Mouse (Mus musculus) G1E-ER4 (cell line): Measurements from ENCODE around the gene Sco2. TPM values are rescaled to one million over a fixed set of nuclear protein-coding genes. Genes with fewer than 3 reads are reported as not detected.

Source experiments
- GATA1 ChIP-seq: IDR thresholded peaks from one replicate; pipeline ENCODE4 v1.8.0; 2012; ENCODE audit warnings: low read length, inconsistent platforms
- polyA plus RNA-seq: library from polyadenylated mRNA; stranded (reverse); fragments of >175 nt; gene quantifications from 2 replicates; pipeline ENCODE4 v1.2.3, GENCODE M21; 2012

Sco2 gene
- 83.8 and 92.0 TPM in 2 replicates for polyA plus RNA-seq

DNA sequence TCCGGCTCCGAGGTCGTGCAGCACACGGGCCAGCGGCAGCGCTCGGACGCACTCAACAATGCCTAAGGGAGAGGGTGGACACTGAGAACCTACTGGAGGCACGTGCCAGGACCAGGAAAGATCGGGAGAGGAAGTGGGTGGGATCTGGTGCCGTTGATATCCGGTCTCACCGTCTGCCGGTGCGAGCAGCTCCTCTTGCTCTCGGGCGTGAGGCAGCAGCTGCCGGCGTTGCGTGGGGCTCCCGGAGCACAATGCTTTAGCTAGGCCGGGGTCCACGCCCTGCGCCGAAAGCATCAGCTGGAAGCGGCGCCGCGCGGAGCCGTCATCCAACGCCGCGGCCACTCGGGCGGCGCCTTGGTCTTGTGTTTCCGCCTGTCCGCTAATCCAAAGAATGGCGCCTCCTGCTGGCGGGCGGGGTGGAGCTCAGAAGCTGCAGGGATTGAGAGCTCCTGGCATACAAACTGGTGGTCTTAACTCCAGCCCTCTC lies at the start of gene Sco2:
Gene Sco2 (minus strand): TSS at position 85 of the 487 bp plus-strand sequence.
- TF ChIP-seq GATA1: no peak

DNA sequence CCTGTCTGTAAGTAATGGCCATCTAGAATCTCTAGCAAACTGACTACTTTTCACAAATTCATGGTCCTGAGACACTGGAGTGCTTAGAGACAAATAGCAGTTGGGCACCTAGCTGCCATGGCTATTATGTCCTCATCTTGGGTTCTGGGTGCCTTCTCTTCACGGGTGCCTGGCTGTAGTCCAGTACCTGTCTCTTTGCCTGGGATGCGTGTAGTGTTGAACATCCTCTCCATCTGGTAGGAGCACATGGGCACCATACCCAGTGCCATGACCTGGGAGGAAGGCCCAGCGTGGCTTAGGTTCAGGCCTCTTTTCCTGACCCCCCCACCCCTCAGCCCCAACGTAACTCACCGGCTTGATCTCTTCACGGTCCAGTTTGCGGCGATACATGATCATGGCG lies 48.3 kb upstream of the Sco2 start:
- no peak for TF ChIP-seq GATA1

DNA sequence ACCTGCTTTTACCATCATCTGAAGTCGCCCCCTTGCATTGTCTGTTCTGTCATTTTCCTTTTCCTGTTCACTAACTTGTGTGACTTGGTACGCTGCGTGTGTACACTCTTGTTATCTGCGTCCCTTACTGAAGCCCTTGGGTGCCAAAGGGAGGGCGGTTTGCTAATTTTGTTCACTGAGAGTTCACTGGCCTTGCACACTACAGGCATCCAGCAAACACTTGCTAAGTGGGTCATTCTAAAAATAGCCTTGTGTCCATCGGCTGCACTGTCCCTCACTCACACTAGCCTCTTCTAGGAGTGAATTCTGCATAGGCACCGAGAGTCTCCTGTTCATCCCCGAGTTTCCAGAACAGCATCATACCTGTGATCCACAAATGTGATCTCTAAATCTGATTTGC lies 41.6 kb upstream of the Sco2 start:
- no peak for TF ChIP-seq GATA1

GRCm38 (mm10) chr15:89410118-89410517 lies 36.5 kb upstream of the Sco2 start, which contains the start of gene Syce3:
TSS of gene Syce3 (minus strand) at chr15:89410503.
- no peak for TF ChIP-seq GATA1

DNA sequence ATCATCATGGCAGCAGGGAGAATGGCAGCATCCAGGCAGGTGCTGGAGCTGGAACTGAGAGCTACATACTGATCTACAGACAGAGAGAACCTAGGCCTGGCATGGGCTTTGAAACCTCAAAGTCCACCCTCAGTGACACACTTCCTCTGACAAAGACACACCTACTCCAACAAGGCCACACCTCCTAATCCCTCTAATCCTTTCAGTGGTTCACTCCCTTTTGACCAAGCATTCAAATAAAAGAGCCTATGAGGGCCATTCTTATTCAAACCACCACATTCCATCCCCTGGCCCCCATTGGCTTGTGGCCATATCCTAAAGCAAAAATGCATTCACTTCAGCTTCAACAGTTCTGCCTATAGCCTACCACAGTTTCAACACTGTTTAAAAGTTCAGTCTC lies 33.0 kb upstream of the Sco2 start:
- TF ChIP-seq GATA1: no peak

- TF ChIP-seq GATA1: no peak
Observed at GRCm38 (mm10) chr15:89404831-89405623, 31.4 kb upstream of the Sco2 start.

DNA sequence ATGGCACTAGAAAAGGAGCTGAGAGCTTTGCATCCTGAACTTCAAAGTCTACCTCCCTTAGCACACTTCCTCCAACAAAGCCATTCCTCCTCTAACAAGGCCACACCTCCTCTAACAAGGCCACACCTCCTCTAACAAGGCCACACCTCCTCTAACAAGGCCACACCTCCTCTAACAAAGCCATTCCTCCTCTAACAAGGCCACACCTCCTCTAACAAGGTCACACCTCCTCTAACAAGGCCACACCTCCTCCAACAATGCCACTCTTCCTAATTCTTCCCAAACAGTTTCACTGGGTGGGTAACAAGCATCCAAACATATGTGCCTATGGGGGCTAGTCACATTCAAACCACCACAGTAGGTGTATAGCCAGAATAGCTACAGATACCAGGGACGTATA lies 28.8 kb upstream of the Sco2 start:
- no peak for TF ChIP-seq GATA1

GRCm38 (mm10) chr15:89399716-89400115 lies 26.1 kb upstream of the Sco2 start:
- TF ChIP-seq GATA1: no peak

DNA sequence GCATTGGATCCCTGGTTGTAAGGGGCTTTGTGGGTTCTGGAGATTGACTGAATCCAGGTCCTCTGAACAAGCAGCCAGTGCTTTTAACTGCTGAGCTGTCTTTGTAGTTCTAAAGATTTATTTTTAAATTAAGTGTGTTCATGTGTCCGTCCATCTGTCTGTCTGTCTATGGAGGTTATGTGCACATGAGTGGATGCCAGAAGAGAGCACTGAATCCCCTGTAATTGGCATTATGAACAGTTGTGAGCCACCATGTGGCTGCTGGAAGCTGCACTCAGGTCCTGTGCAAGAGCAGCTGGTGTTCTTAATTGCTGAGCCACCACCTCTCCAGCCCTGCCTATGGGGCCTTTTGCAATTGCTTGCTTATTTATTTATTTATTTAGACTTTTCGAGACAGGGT lies 24.5 kb upstream of the Sco2 start:
- TF ChIP-seq GATA1: no peak

- TF ChIP-seq GATA1: no peak
Observed at GRCm38 (mm10) chr15:89396883-89397282, 23.2 kb upstream of the Sco2 start.

- TF ChIP-seq GATA1: no peak
Observed at GRCm38 (mm10) chr15:89390081-89390480, 16.4 kb upstream of the Sco2 start.

GRCm38 (mm10) chr15:89387127-89387526 lies 13.5 kb upstream of the Sco2 start:
- TF ChIP-seq GATA1: no peak

- no peak for TF ChIP-seq GATA1
Observed at GRCm38 (mm10) chr15:89384617-89385016, 11.0 kb upstream of the Sco2 start, which contains the start of gene Klhdc7b. TSS of gene Klhdc7b (plus strand) at chr15:89384917.

- no peak for TF ChIP-seq GATA1
Observed at GRCm38 (mm10) chr15:89379429-89379828, 5.8 kb upstream of the Sco2 start.

DNA sequence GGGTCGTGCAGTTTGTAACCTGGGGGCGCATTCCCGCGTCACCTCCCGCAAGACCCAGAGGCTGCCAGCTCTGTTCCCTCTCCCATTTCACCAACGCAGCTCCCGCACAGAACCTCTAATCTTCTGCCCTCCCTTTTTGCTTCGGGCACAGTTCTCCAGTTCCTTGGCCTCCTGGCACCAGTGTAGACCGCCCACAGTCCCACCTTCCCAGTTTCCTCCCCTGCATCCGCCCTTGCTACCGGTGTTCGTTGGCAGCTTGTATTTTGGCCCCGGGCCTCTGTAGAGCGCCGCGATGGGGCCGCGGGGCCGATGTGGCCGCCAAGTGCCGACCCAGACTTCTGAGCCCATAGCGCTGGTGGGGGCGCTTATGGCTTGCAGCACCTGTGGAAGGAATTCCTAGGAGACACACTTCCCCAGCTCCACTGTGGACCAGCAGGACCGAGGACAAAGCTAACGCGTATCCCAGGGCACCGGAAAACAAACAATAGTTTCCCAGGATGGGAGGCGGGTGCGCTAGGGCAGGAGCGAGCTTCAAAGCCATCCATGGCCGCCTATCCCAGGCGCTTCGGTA lies 5.3 kb upstream of the Sco2 start, which contains the start of gene Odf3b:
Gene Odf3b (minus strand): TSS at position 452 of the 571 bp plus-strand sequence.
- TF ChIP-seq GATA1: no peak

GRCm38 (mm10) chr15:89377938-89378828 lies 4.5 kb upstream of the Sco2 start:
- no peak for TF ChIP-seq GATA1
